Mouse (Mus musculus) neural tube, embryonic 11.5 days (tissue): ENCODE data around the gene Znrf3. TPM values are rescaled to one million over a fixed set of nuclear protein-coding genes. Genes with fewer than 3 reads are reported as not detected.

Experiments used
- ATAC-seq: fragments of 200-750 bp; cut with Nextera tagmentation; 2 replicates; pipeline ENCODE4 v1.8.0; 2017; ENCODE audit warnings: moderate number of reproducible peaks, mild to moderate bottlenecking, moderate TSS enrichment, moderate library complexity; ENCODE audit not compliant: insufficient read depth, low FRiP score, low TSS enrichment
- DNase-seq: peaks from one replicate; pipeline ENCODE4 v3.0.0-alpha.2; 2015; ENCODE audit warnings: low spot score
- H3K27ac ChIP-seq: fragments of 300-500 bp; sonication (generic); 2 replicates; pipeline ENCODE4 v1.5.1; 2014; ENCODE audit warnings: low read depth, mild to moderate bottlenecking, low read length
- H3K27me3 ChIP-seq: fragments of 300-500 bp; sonication (generic); 2 replicates; pipeline ENCODE4 v1.6.1; 2014; ENCODE audit warnings: mild to moderate bottlenecking, low read length, mixed read lengths; ENCODE audit not compliant: control insufficient read depth, insufficient read depth
- H3K36me3 ChIP-seq: fragments of 300-500 bp; sonication (generic); 2 replicates; pipeline ENCODE4 v1.6.1; 2014; ENCODE audit warnings: mild to moderate bottlenecking, low read length, moderate library complexity, mixed read lengths; ENCODE audit not compliant: control insufficient read depth, insufficient read depth
- H3K4me1 ChIP-seq: fragments of 300-500 bp; sonication (generic); 2 replicates; pipeline ENCODE4 v1.6.1; 2014; ENCODE audit warnings: low read length, mixed read lengths; ENCODE audit not compliant: control insufficient read depth, insufficient read depth
- H3K4me2 ChIP-seq: fragments of 300-500 bp; sonication (generic); 2 replicates; pipeline ENCODE4 v1.6.1; 2014; ENCODE audit warnings: low read depth, mild to moderate bottlenecking, moderate library complexity
- H3K4me3 ChIP-seq: fragments of 300-500 bp; sonication (generic); 2 replicates; pipeline ENCODE4 v1.5.1; 2014; ENCODE audit warnings: low read depth, low read length
- H3K9ac ChIP-seq: fragments of 300-500 bp; sonication (generic); 2 replicates; pipeline ENCODE4 v1.6.1; 2014; ENCODE audit warnings: mild to moderate bottlenecking, low read length
- H3K9me3 ChIP-seq: fragments of 300-500 bp; sonication (generic); 2 replicates; pipeline ENCODE4 v1.6.1; 2016; ENCODE audit warnings: low read length; ENCODE audit not compliant: control insufficient read depth
- WGBS: fragments of 180-500 bp; shearing (Covaris S2); extraction: QIAGEN DNeasy Blood & Tissue Kit; methylation state at CpG from one replicate; pipeline ENCODE4 v1.1.7; 2014; 5-methylcytosine and 5-hydroxymethylcytosine counted together
- polyA plus RNA-seq: library from polyadenylated mRNA; unstranded; fragments of >200 nt; fragmentation: Nextera tagmentation; extraction: Ambion mirVana; gene quantifications from 2 replicates; pipeline ENCODE4 v1.2.1, GENCODE M21; 2014

Znrf3 gene
- polyA plus RNA-seq, 1 experiment from 2014 or later = 9.4 TPM

GRCm38 (mm10) chr11:5450701-5451100, 6.1 kb upstream of the Znrf3 start:
- no peak overlapping the region for H3K4me3 ChIP-seq
- 62% methylated on average over 4 of the region's 4 CpGs for WGBS
- DNase-seq (no peak), ATAC-seq (no peak)
- no peak overlapping the region for H3K27ac ChIP-seq
- no peaks in the 10 kb centered on the region for H3K4me1 ChIP-seq
- H3K4me2 ChIP-seq = no peak overlapping the region
- no peaks in the 10 kb centered on the region for H3K9me3 ChIP-seq
- H3K27me3 ChIP-seq = no peaks in the 10 kb centered on the region
- H3K36me3 ChIP-seq = no peaks in the 10 kb centered on the region
- H3K9ac ChIP-seq = no peak overlapping the region

- WGBS = 17% methylated on average over 11 of the region's 11 CpGs
- Histone ChIP-seq H3K9ac (peak overlapping the region; percentile 50), H3K36me3 (no peaks in the 10 kb centered on the region), H3K27ac (no peak overlapping the region), H3K4me3 (peak overlapping the region; percentile 89), H3K27me3 (no peaks in the 10 kb centered on the region), H3K9me3 (no peaks in the 10 kb centered on the region), H3K4me2 (peak overlapping the region; percentile 91), H3K4me1 (peaks cover 16% of the 10 kb centered on the region)
- DNase-seq (no peak), ATAC-seq (0 out of 2 replicates have a peak, but pooled peaks have one; percentile 17)
These were observed 856 bp upstream of the Znrf3 start for GRCm38 (mm10) chr11:5445452-5445953.

- WGBS = 0% methylated on average over 12 of the region's 57 CpGs
- Histone ChIP-seq H3K27me3 (no peaks in the 10 kb centered on the region), H3K27ac (peak overlapping the region; percentile 65), H3K4me1 (peaks cover 16% of the 10 kb centered on the region), H3K9me3 (no peaks in the 10 kb centered on the region), H3K4me3 (peak overlapping the region; percentile 89), H3K4me2 (peak overlapping the region; percentile 91), H3K9ac (peak overlapping the region; percentile 88), H3K36me3 (no peaks in the 10 kb centered on the region)
- peak; percentile 68; the same call in 1 of the 2 replicates for ATAC-seq
- peak; percentile 54 for DNase-seq
These were observed 431 bp downstream of the Znrf3 start for GRCm38 (mm10) chr11:5444234-5444598.

- ATAC-seq (peak; percentile 28; the same call in 1 of the 2 replicates), DNase-seq (peak; percentile 49)
- Histone ChIP-seq H3K9me3 (no peaks in the 10 kb centered on the region), H3K4me3 (peak overlapping the region; percentile 89), H3K27ac (peak overlapping the region; percentile 65; the same call in 1 of the 2 replicates), H3K27me3 (no peaks in the 10 kb centered on the region), H3K9ac (peak overlapping the region; percentile 88), H3K4me1 (peaks cover 16% of the 10 kb centered on the region), H3K36me3 (no peaks in the 10 kb centered on the region), H3K4me2 (peak overlapping the region; percentile 91)
- under 1% methylated on average over 36 of the region's 38 CpGs for WGBS
These were observed 975 bp downstream of the Znrf3 start for GRCm38 (mm10) chr11:5443511-5444233.

GRCm38 (mm10) chr11:5442590-5443021, 2.0 kb downstream of the Znrf3 start:
- Histone ChIP-seq H3K27ac (no peak overlapping the region), H3K4me2 (peak overlapping the region; percentile 91), H3K9ac (no peak overlapping the region), H3K9me3 (no peaks in the 10 kb centered on the region), H3K36me3 (no peaks in the 10 kb centered on the region), H3K4me1 (peaks cover 16% of the 10 kb centered on the region), H3K27me3 (no peaks in the 10 kb centered on the region), H3K4me3 (peak overlapping the region; percentile 89)
- no peak for DNase-seq
- ATAC-seq = no peak
- 21% methylated on average over 3 of the region's 3 CpGs for WGBS

GRCm38 (mm10) chr11:5437646-5438045, 7.0 kb downstream of the Znrf3 start:
- H3K4me1 ChIP-seq = peaks cover 9% of the 10 kb centered on the region; the same call in 1 of the 2 replicates
- H3K9ac ChIP-seq = no peak overlapping the region
- no peak overlapping the region for H3K27ac ChIP-seq
- DNase-seq (no peak), ATAC-seq (no peak)
- H3K36me3 ChIP-seq = no peaks in the 10 kb centered on the region
- no peak overlapping the region for H3K4me3 ChIP-seq
- 93% methylated on average over 2 of the region's 2 CpGs for WGBS
- H3K9me3 ChIP-seq = no peaks in the 10 kb centered on the region
- no peak overlapping the region for H3K4me2 ChIP-seq
- no peaks in the 10 kb centered on the region for H3K27me3 ChIP-seq

GRCm38 (mm10) chr11:5436988-5437387, 7.7 kb downstream of the Znrf3 start:
- Histone ChIP-seq H3K9ac (no peak overlapping the region), H3K4me3 (no peak overlapping the region), H3K36me3 (no peaks in the 10 kb centered on the region), H3K27ac (no peak overlapping the region), H3K27me3 (no peaks in the 10 kb centered on the region), H3K4me2 (no peak overlapping the region), H3K9me3 (no peaks in the 10 kb centered on the region), H3K4me1 (peaks cover 4% of the 10 kb centered on the region; the same call in 1 of the 2 replicates)
- DNase-seq (no peak), ATAC-seq (no peak)

- ATAC-seq (no peak), DNase-seq (no peak)
- Histone ChIP-seq H3K4me1 (no peaks in the 10 kb centered on the region), H3K36me3 (no peaks in the 10 kb centered on the region), H3K27me3 (no peaks in the 10 kb centered on the region), H3K9me3 (no peaks in the 10 kb centered on the region), H3K4me2 (no peak overlapping the region), H3K9ac (no peak overlapping the region), H3K27ac (no peak overlapping the region), H3K4me3 (no peak overlapping the region)
- 97% methylated on average over 1 of the region's 1 CpGs for WGBS
These were observed 9.2 kb downstream of the Znrf3 start for GRCm38 (mm10) chr11:5435493-5435892.

GRCm38 (mm10) chr11:5432330-5432729, 12.3 kb downstream of the Znrf3 start:
- Histone ChIP-seq H3K4me2 (no peak overlapping the region), H3K36me3 (no peaks in the 10 kb centered on the region), H3K9ac (no peak overlapping the region), H3K4me3 (no peak overlapping the region), H3K27ac (no peak overlapping the region), H3K27me3 (no peaks in the 10 kb centered on the region), H3K4me1 (no peaks in the 10 kb centered on the region), H3K9me3 (no peaks in the 10 kb centered on the region)
- no peak for ATAC-seq
- DNase-seq = no peak
- WGBS = 83% methylated on average over 2 of the region's 2 CpGs
